Mouse (Mus musculus): ENCODE results near the gene Crym. TPM values are rescaled to one million over a fixed set of nuclear protein-coding genes. Genes with fewer than 3 reads are reported as not detected.

Crym gene
- polyA plus RNA-seq, 1 experiment from 2014 or later = 10.7 TPM

- WGBS = 12% methylated on average over 3 of the region's 3 CpGs
- no peak overlapping the region for H3K27ac ChIP-seq (ENCODE audit: low read depth, low read length)
- no peaks in the 10 kb centered on the region for H3K9me3 ChIP-seq (ENCODE audit: control insufficient read depth, low read length)
- no peak overlapping the region for H3K4me3 ChIP-seq (ENCODE audit: low read length)
- no peak overlapping the region for H3K9ac ChIP-seq (ENCODE audit: low read depth, low read length)
- no peaks in the 10 kb centered on the region for H3K36me3 ChIP-seq (ENCODE audit: control insufficient read depth, insufficient read depth, low read length)
- no peak overlapping the region for H3K4me2 ChIP-seq (ENCODE audit: low read length)
- H3K4me1 ChIP-seq (ENCODE audit: control insufficient read depth, insufficient read depth, low read depth, low read length) = no peaks in the 10 kb centered on the region
- no peak for ATAC-seq
- no peaks in the 10 kb centered on the region for H3K27me3 ChIP-seq (replicated peaks; ENCODE audit: control insufficient read depth, insufficient read depth, low read length)
Measured at GRCm38 (mm10) chr7:120150257-120150656, 51.7 kb downstream of the Crym start.

GRCm38 (mm10) chr7:120145191-120145590, 56.7 kb downstream of the Crym start, which contains the start of gene Zp2:
Gene Zp2, minus strand, starts transcription at chr7:120145291.
- Histone ChIP-seq H3K4me1 (ENCODE audit: control insufficient read depth, insufficient read depth, low read depth, low read length) (no peaks in the 10 kb centered on the region), H3K36me3 (ENCODE audit: control insufficient read depth, insufficient read depth, low read length) (no peaks in the 10 kb centered on the region), H3K27me3 (replicated peaks; ENCODE audit: control insufficient read depth, insufficient read depth, low read length) (no peaks in the 10 kb centered on the region), H3K9ac (ENCODE audit: low read depth, low read length) (no peak within 1 kb of the TSS), H3K4me3 (ENCODE audit: low read length) (no peak within 1 kb of the TSS), H3K9me3 (ENCODE audit: control insufficient read depth, low read length) (no peaks in the 10 kb centered on the region), H3K4me2 (ENCODE audit: low read length) (no peak within 1 kb of the TSS), H3K27ac (ENCODE audit: low read depth, low read length) (no peak within 1 kb of the TSS)
- WGBS = 85% methylated on average over 9 of the region's 9 CpGs
- ATAC-seq = no peak

GRCm38 (mm10) chr7:120142743-120143142, 59.2 kb downstream of the Crym start:
- H3K9me3 ChIP-seq (ENCODE audit: control insufficient read depth, low read length) = no peaks in the 10 kb centered on the region
- ATAC-seq = no peak
- no peaks in the 10 kb centered on the region for H3K27me3 ChIP-seq (replicated peaks; ENCODE audit: control insufficient read depth, insufficient read depth, low read length)
- H3K4me3 ChIP-seq (ENCODE audit: low read length) = no peak overlapping the region
- no peaks in the 10 kb centered on the region for H3K4me1 ChIP-seq (ENCODE audit: control insufficient read depth, insufficient read depth, low read depth, low read length)
- WGBS = 96% methylated on average over 1 of the region's 1 CpGs
- H3K27ac ChIP-seq (ENCODE audit: low read depth, low read length) = no peak overlapping the region
- H3K9ac ChIP-seq (ENCODE audit: low read depth, low read length) = no peak overlapping the region
- H3K4me2 ChIP-seq (ENCODE audit: low read length) = no peak overlapping the region
- H3K36me3 ChIP-seq (ENCODE audit: control insufficient read depth, insufficient read depth, low read length) = no peaks in the 10 kb centered on the region

Other genes starting within 250 kb of the Crym start
- gene Dnah3, start 106.8 kb downstream of the Crym start, polyA plus RNA-seq (2015; fragmentation: Nextera tagmentation; extraction: Ambion mirVana) = 0.11 TPM in 1 of 2 replicates, not detected in the other
- gene Tmem159, start 99.8 kb downstream of the Crym start, polyA plus RNA-seq (2015; fragmentation: Nextera tagmentation; extraction: Ambion mirVana) = 17.1 and 19.3 TPM in 2 replicates
- not detected in 2 replicates for gene Zp2, start 56.8 kb downstream of the Crym start, polyA plus RNA-seq (2015; fragmentation: Nextera tagmentation; extraction: Ambion mirVana)
- not detected in 2 replicates for gene Anks4b, start 28.3 kb downstream of the Crym start, polyA plus RNA-seq (2015; fragmentation: Nextera tagmentation; extraction: Ambion mirVana)
- gene Abca14, start 1.9 kb upstream of the Crym start, polyA plus RNA-seq (2015; fragmentation: Nextera tagmentation; extraction: Ambion mirVana) = not detected in 2 replicates
- gene Abca15, start 126.6 kb upstream of the Crym start, polyA plus RNA-seq (2015; fragmentation: Nextera tagmentation; extraction: Ambion mirVana) = not detected in 2 replicates
- gene Abca16, start 207.5 kb upstream of the Crym start, polyA plus RNA-seq (2015; fragmentation: Nextera tagmentation; extraction: Ambion mirVana) = not detected in 2 replicates

Data from hindbrain, embryonic 16.5 days (tissue).